8 mouse cellular contexts compared by ENCODE assay signal in genomic region chr10:93945364-93945763, GRCm38 (mm10). TPM values are rescaled to one million over a fixed set of nuclear protein-coding genes. Genes with fewer than 3 reads are reported as not detected.
DNase-seq lines count a peak whose midpoint lies in the region; ATAC-seq and TF ChIP-seq lines count a peak whose summit lies in the region.
"Had no signal": no experiment of that assay in that cellular context is flagged by ENCODE, and none has a peak within 500 bp of the region (broad histone marks: within the 10 kb centered on the region; RNA-seq: fewer than 3 reads in every experiment).

No protein-coding gene starts in this region.

- H3K36me3 ChIP-seq in kidney, postnatal 0 days (ENCODE audit: insufficient read depth, low read length), result no peaks in the 10 kb centered on the region
- H3K36me3 ChIP-seq: limb, embryonic 12.5 days had no signal

- ATAC-seq in common myeloid progenitor, adult 5-6 weeks (replicated peaks; ENCODE audit: low read depth, poor library complexity, severe bottlenecking), result 0 out of 2 replicates have a peak, but pooled peaks have one; percentile 29
- 0 out of 2 replicates have a peak, but pooled peaks have one; percentile 40 for ATAC-seq in kidney, postnatal 0 days (replicated peaks; ENCODE audit: low FRiP score, low read depth)

- no peak overlapping the region for H3K4me2 ChIP-seq in kidney, postnatal 0 days (ENCODE audit: low read length)
- H3K4me2 ChIP-seq: limb, embryonic 12.5 days had no signal

- H3K27me3 ChIP-seq in kidney, postnatal 0 days (ENCODE audit: insufficient read depth, low read length), result no peaks in the 10 kb centered on the region
- H3K27me3 ChIP-seq: limb, embryonic 12.5 days had no signal

- peak; percentile 30 to 45 for DNase-seq in left cerebral cortex, postnatal 14 days (ENCODE audit: low spot score in 2 of 2)
- no peak for DNase-seq in left cerebral cortex, adult 18-20 months (ENCODE audit: low spot score in 2 of 2)
- peak; percentile 33 for DNase-seq in adipocyte (ENCODE audit: low spot score)
- peak; percentile 82 for DNase-seq in kidney, postnatal 0 days (ENCODE audit: low spot score)
- peak; percentile 76 for DNase-seq in retina, embryonic 14.5 days (ENCODE audit: low spot score)
- no peak for DNase-seq in ovary, adult 18-20 months (ENCODE audit: low spot score)

- intact Hi-C loops in left cerebral cortex, postnatal 14 days (cut with DNase I), result loop anchor here (5.0 kb wide), 1 partner anchor 172 kb away; no protein-coding TSS in a partner anchor

- TF ChIP-seq CTCF in kidney, postnatal 0 days (IDR thresholded peaks at IDR 0.05; ENCODE audit: low read depth), result peak; percentile 83

- H3K9me3 ChIP-seq in kidney, postnatal 0 days (replicated peaks; ENCODE audit: low read length), result no peaks in the 10 kb centered on the region
- H3K9me3 ChIP-seq: limb, embryonic 12.5 days had no signal

- no peak overlapping the region for H3K9ac ChIP-seq in kidney, postnatal 0 days (ENCODE audit: low read depth, low read length)
- H3K9ac ChIP-seq: limb, embryonic 12.5 days had no signal

- WGBS in kidney, postnatal 0 days, result 12% methylated on average over 4 of the region's 4 CpGs

- no peak overlapping the region for H3K27ac ChIP-seq in kidney, postnatal 0 days
- H3K27ac ChIP-seq: limb, embryonic 12.5 days had no signal

- H3K4me3 ChIP-seq in kidney, postnatal 0 days (replicated peaks; ENCODE audit: low read depth, low read length), result no peak overlapping the region
- H3K4me3 ChIP-seq: limb, embryonic 12.5 days had no signal

- H3K4me1 ChIP-seq in kidney, postnatal 0 days (replicated peaks; ENCODE audit: insufficient read depth, low read length), result 0 out of 2 replicates have a peak, but pooled peaks cover 3% of the 10 kb centered on the region

RNA-seq across cellular contexts. Expression of gene Metap2, which starts 48.5 kb away (rescaled TPM):
- total RNA-seq in left cerebral cortex, postnatal 14 days (2021), result 100 to 1,000 TPM; 120 to 124 TPM
- 100 to 1,000 TPM; 103 to 113 TPM for total RNA-seq in left cerebral cortex, adult 18-20 months (2021)
- total RNA-seq in common myeloid progenitor, adult 5-6 weeks (2017), result 394 and 436 TPM in 2 replicates
- polyA plus RNA-seq in kidney, postnatal 0 days (2015; fragmentation: Nextera tagmentation; extraction: Ambion mirVana), result 187 and 188 TPM in 2 replicates

Comparison
In these comparisons a context has a peak if more than half of its experiments do, and no peak if none do; other contexts are left out.
1. DNase-seq: peak in left cerebral cortex, postnatal 14 days (2 of 2), adipocyte (single experiment), kidney, postnatal 0 days (single experiment) and retina, embryonic 14.5 days (single experiment); none in left cerebral cortex, adult 18-20 months (0 of 2) and ovary, adult 18-20 months (single experiment).